Mouse (Mus musculus) CD4-positive helper T cell, adult 2 months (primary cell): ENCODE measurements at regions not wholly inside any gene's neighbourhood (a gene's known extent, or its start where the extent isn't known, plus 50 kb on each side); places are given as distances from the start of the nearest gene placed in this dataset.
A peak's percentile ranks its signal among the peaks of the same experiment; 100 is the strongest.
"Not testable (repeated sequence)": the region's sequence is repeated elsewhere in the genome, so short reads cannot be mapped to it uniquely, and the experiment has no call there.

ENCODE experiments used
- DNase-seq: peaks from one replicate; pipeline ENCODE4 v3.0.0-alpha.2; 2012; ENCODE audit warnings: low read depth, missing footprints, low spot score

GRCm38 (mm10) chr14:15061966-15062860 lies 259.0 kb downstream of the Nek10 start:
- DNase-seq = no peak

GRCm38 (mm10) chr14:15062861-15063418 lies 259.7 kb downstream of the Nek10 start:
- DNase-seq = peak; percentile 48

GRCm38 (mm10) chr14:15064991-15065525 lies 261.8 kb downstream of the Nek10 start:
- no peak for DNase-seq

GRCm38 (mm10) chr14:15075877-15076276 lies 272.7 kb downstream of the Nek10 start:
- DNase-seq = no peak

- DNase-seq = no peak
These were observed 279.7 kb downstream of the Nek10 start for GRCm38 (mm10) chr14:15082889-15083288.

- DNase-seq = peak; percentile 64
These were observed 280.6 kb downstream of the Nek10 start for GRCm38 (mm10) chr14:15083812-15084211.

GRCm38 (mm10) chr14:15087061-15087460 lies 283.8 kb downstream of the Nek10 start:
- DNase-seq = no peak

GRCm38 (mm10) chr14:15096865-15097264 lies 293.6 kb downstream of the Nek10 start:
- DNase-seq = peak; percentile 27

GRCm38 (mm10) chr14:15099909-15100308 lies 296.7 kb downstream of the Nek10 start:
- peak; percentile 74 for DNase-seq

GRCm38 (mm10) chr14:15107795-15108321 lies 304.6 kb downstream of the Nek10 start:
- no peak for DNase-seq

- no peak for DNase-seq
These were observed 316.5 kb downstream of the Nek10 start for GRCm38 (mm10) chr14:15119745-15120144.

- DNase-seq = no peak
These were observed 310.6 kb downstream of the Lrrc3b start for GRCm38 (mm10) chr14:15128157-15128556.

GRCm38 (mm10) chr14:15140871-15141270 lies 297.9 kb downstream of the Lrrc3b start:
- DNase-seq = not testable (repeated sequence)

GRCm38 (mm10) chr14:15142839-15143238 lies 295.9 kb downstream of the Lrrc3b start:
- DNase-seq = no peak

- DNase-seq = no peak
These were observed 290.3 kb downstream of the Lrrc3b start for GRCm38 (mm10) chr14:15148516-15148915.
